12 mouse cellular contexts compared by ENCODE assay signal in genomic region chr2:44304261-44304970, GRCm38 (mm10).
A peak's percentile ranks its signal among the peaks of the same experiment; 100 is the strongest.
DNase-seq lines count a peak whose midpoint lies in the region; ATAC-seq lines count a peak whose summit lies in the region.
"Had no signal": no experiment of that assay in that cellular context is flagged by ENCODE, and none has a peak within 500 bp of the region (broad histone marks: within the 10 kb centered on the region; RNA-seq: fewer than 3 reads in every experiment).

No protein-coding gene starts in this region.

- no peak overlapping the region for H3K4me3 ChIP-seq in forebrain, embryonic 16.5 days (replicated peaks; ENCODE audit: low read length)

- intact Hi-C loops in left cerebral cortex, postnatal 4 days (cut with DNase I) = loop anchor here (10.0 kb wide), 1 partner anchor 800 kb away; no protein-coding TSS in a partner anchor
- intact Hi-C loops in left cerebral cortex, postnatal 25 days (cut with DNase I) = no loop called here
- intact Hi-C loops in heart, postnatal 14 days (cut with DNase I) = no loop called here

- peak overlapping the region; percentile 91 for H3K27ac ChIP-seq in forebrain, embryonic 16.5 days (ENCODE audit: low read length)

- no peak overlapping the region for H3K9ac ChIP-seq in forebrain, embryonic 16.5 days (replicated peaks; ENCODE audit: low read depth, low read length)

- peak; percentile 62 for ATAC-seq in forebrain, embryonic 16.5 days

- DNase-seq in left cerebral cortex, postnatal 4 days = peak; percentile 17
- no peak for DNase-seq in left cerebral cortex, postnatal 25 days (ENCODE audit: low spot score in 2 of 2)
- DNase-seq in kidney, postnatal 14 days = peak; percentile 53
- DNase-seq in retina, postnatal 1 day = peak; percentile 92
- no peak for DNase-seq in left cerebral cortex, adult 8-10 months (ENCODE audit: low spot score in 2 of 2)
- no peak for DNase-seq in spleen, postnatal 14 days (ENCODE audit: low spot score in 2 of 2)
- DNase-seq in heart, postnatal 14 days = no peak
- DNase-seq: heart, adult 11 months; right cerebral cortex, postnatal 25 days; thymus, postnatal 36 days had no signal

- 10% methylated on average over 9 of the region's 9 CpGs for WGBS in forebrain, embryonic 16.5 days

- no peaks in the 10 kb centered on the region for H3K27me3 ChIP-seq in forebrain, embryonic 16.5 days (replicated peaks; ENCODE audit: control insufficient read depth, insufficient read depth, low read length)

- H3K4me1 ChIP-seq in forebrain, embryonic 16.5 days (replicated peaks; ENCODE audit: control insufficient read depth, insufficient read depth, low read length) = peaks cover 28% of the 10 kb centered on the region

- peak overlapping the region; percentile 36 for H3K4me2 ChIP-seq in forebrain, embryonic 16.5 days (ENCODE audit: low read length)
- H3K4me2 ChIP-seq: liver, embryonic 11.5 days had no signal

- H3K36me3 ChIP-seq in forebrain, embryonic 16.5 days (ENCODE audit: control insufficient read depth, insufficient read depth) = no peaks in the 10 kb centered on the region

- H3K9me3 ChIP-seq in forebrain, embryonic 16.5 days (ENCODE audit: control insufficient read depth, low read length) = no peaks in the 10 kb centered on the region

Comparison
In these comparisons a context has a peak if more than half of its experiments do, and no peak if none do; other contexts are left out.
1. DNase-seq: peak in left cerebral cortex, postnatal 4 days (single experiment), kidney, postnatal 14 days (single experiment) and retina, postnatal 1 day (single experiment); none in left cerebral cortex, postnatal 25 days (0 of 2), left cerebral cortex, adult 8-10 months (0 of 2), spleen, postnatal 14 days (0 of 2) and heart, postnatal 14 days (0 of 2).